Mouse (Mus musculus): ENCODE measurements around the gene Wnt11. TPM values are rescaled to one million over a fixed set of nuclear protein-coding genes. Genes with fewer than 3 reads are reported as not detected.

Gene Wnt11
- polyA plus RNA-seq, 1 experiment = 3.2 TPM

GRCm38 (mm10) chr7:98894305-98894704 lies 59.4 kb downstream of the Wnt11 start:
- no peak for DNase-seq (ENCODE audit: low read depth, low spot score)
- 92% methylated on average over 5 of the region's 5 CpGs for WGBS

- DNase-seq (ENCODE audit: low read depth, low spot score) = no peak
- WGBS = 84% methylated on average over 5 of the region's 5 CpGs
Observed at GRCm38 (mm10) chr7:98894768-98895167, 59.9 kb downstream of the Wnt11 start.

DNA sequence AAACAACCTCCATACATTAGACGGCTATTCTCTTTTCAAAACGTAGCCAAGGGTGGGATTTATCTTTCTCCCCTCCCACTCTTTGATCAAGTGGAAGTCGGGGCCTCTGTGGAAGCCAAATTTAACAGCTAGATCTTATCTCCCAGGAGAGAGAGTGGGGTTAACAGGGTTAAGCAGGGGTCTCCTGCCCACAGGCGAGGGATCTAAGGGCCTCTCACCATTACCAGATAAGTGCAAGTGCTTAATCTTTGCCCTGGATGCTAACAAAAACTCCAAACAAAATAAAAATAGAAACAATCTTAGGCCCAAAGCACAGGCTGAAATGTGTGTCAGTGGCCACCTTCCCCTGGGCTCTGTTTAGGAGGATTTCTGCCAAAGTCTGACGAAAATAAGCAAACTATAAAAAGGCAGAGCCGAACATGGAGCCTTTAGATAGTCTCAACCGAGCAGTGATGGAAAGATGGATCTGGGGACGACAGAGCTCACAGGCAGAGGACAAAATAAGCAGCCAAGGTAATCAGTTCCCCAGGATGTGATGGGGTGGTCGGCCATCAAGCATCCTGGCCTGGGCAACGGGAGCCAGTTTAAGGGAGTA lies 60.7 kb downstream of the Wnt11 start:
- WGBS = 57% methylated on average over 10 of the region's 10 CpGs
- no peak for DNase-seq (ENCODE audit: low read depth, low spot score)

DNA sequence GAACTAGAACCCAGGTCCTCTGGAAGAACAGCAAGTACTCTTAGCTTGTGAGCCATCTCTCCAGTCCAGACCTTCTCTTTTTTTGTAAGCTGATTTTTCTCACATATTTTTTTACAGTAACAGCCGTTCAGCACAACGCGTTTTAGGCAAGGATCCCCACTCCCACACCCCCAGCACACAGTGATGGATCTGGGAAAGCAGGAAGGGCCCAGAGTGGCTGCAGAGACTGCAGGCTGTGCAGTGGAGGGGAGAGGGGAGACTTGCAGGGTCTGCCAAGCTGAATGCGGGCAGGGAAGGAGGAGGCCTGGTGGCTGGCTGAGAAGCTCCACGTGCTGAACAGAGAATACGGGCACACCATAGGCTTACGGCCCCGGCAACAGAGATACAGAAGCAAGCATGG lies 62.4 kb downstream of the Wnt11 start:
- DNase-seq (ENCODE audit: low read depth, low spot score) = no peak
- 98% methylated on average over 8 of the region's 8 CpGs for WGBS

GRCm38 (mm10) chr7:98899815-98900214 lies 64.9 kb downstream of the Wnt11 start:
- 76% methylated on average over 4 of the region's 4 CpGs for WGBS

DNA sequence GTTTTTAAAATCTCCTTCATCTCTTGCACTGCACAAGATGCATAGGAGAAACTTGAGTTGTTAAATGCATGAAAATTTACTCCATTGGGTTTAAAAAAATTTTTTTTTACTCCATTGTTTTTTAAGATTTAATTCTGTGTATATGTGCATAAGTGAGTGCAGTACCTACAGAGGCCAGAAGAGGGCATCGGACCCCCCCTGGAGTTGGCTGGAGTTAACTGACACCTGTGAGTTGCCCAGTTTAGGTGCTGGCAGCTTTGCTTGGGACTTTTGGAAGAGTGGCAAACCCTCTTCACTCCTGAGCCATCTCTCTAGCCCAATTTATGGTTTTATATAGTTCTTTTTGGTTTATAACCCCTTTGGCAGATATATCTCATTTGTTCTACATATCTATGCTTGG lies 66.2 kb downstream of the Wnt11 start:
- no peak for DNase-seq (ENCODE audit: low read depth, low spot score)

More at GRCm38 (mm10) chr7:98899815-98900214, 64.9 kb downstream of the Wnt11 start:
- no peak for DNase-seq (ENCODE audit: low read depth, low spot score)

DNA sequence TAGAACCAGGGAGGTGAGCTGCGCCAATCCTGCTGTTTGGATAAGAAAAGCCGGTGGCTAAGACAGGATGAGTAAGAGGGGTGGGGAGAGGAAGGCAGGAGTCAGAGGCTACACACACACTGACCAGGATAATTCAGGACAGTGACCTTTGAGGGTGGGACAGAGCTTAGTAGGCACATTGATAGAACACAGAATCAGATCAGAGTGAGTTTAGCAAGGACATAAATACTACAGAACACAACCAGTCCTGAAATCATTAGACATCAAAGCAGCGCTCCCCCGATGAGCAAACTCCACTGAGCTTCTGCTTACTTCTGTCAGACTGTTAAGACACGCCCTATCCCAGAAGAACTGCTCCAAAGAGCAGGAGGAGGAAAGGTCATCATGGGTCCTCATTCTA lies 69.0 kb downstream of the Wnt11 start:
- DNase-seq (ENCODE audit: low read depth, low spot score) = no peak
- 12% methylated on average over 5 of the region's 5 CpGs for WGBS

More for the DNA sequence above, 66.2 kb downstream of the Wnt11 start:
- WGBS = 98% methylated on average over 1 of the region's 1 CpGs

Other genes starting within 250 kb of the Wnt11 start
- gene Emsy, start 178.3 kb upstream of the Wnt11 start, polyA plus RNA-seq (2012; rRNA removed) = 8.8 and 14.6 TPM in 2 replicates
- 9.0 and 9.5 TPM in 2 replicates for gene Thap12, start 132.0 kb upstream of the Wnt11 start, polyA plus RNA-seq (2012; rRNA removed)

Data from large intestine, adult 2 months (tissue).